Mouse (Mus musculus) G1E (cell line): Measurements from ENCODE around the gene Vmn1r20. TPM values are rescaled to one million over a fixed set of nuclear protein-coding genes. Genes with fewer than 3 reads are reported as not detected.
"Not testable (repeated sequence)": the region's sequence is repeated elsewhere in the genome, so short reads cannot be mapped to it uniquely, and the experiment has no call there.

Source experiments
- ATAC-seq: 2 replicates; pipeline ENCODE4 v1.8.0; 2016; ENCODE audit warnings: mild to moderate bottlenecking; ENCODE audit not compliant: insufficient number of reproducible peaks, poor library complexity, low FRiP score, severe bottlenecking; ENCODE audit errors: extremely low read depth
- DNase-seq: peaks from one replicate; pipeline ENCODE4 v3.0.0; 2012; ENCODE audit warnings: low spot score
- H3K27me3 ChIP-seq: 2 replicates; pipeline ENCODE4 v1.6.1; 2012; ENCODE audit warnings: mild to moderate bottlenecking, low read length, inconsistent platforms; ENCODE audit not compliant: insufficient read depth
- H3K36me3 ChIP-seq: replicated peaks from 2 replicates; pipeline ENCODE3; 2012; ENCODE audit warnings: mild to moderate bottlenecking, inconsistent platforms
- H3K4me1 ChIP-seq: 2 replicates; pipeline ENCODE4 v1.6.1; 2012; ENCODE audit warnings: low read depth, low read length, inconsistent platforms, mixed read lengths; ENCODE audit not compliant: insufficient read depth
- H3K4me3 ChIP-seq: 2 replicates; pipeline ENCODE4 v1.5.1; 2012; ENCODE audit warnings: low read depth, mild to moderate bottlenecking, inconsistent platforms, low read length, moderate library complexity, mixed read lengths
- H3K9me3 ChIP-seq: replicated peaks from 2 replicates; pipeline ENCODE4 v1.6.1; 2012; ENCODE audit warnings: inconsistent platforms
- CTCF ChIP-seq: IDR thresholded peaks from 2 replicates; pipeline ENCODE4 v1.5.1; 2012; ENCODE audit warnings: low read depth, low read length, inconsistent platforms, mixed read lengths
- GATA1 ChIP-seq: IDR thresholded peaks from 2 replicates; pipeline ENCODE4 v1.6.1; 2012; ENCODE audit warnings: borderline replicate concordance, low read length, inconsistent platforms, mixed read lengths
- GATA2 ChIP-seq: IDR thresholded peaks from 2 replicates; pipeline ENCODE4 v1.6.1; 2012; ENCODE audit warnings: low read depth, low read length, inconsistent platforms, borderline replicate concordance
- POLR2AphosphoS5 ChIP-seq: IDR thresholded peaks from 2 replicates; pipeline ENCODE4 v1.6.1; 2012; ENCODE audit warnings: low read depth, low read length, inconsistent platforms; ENCODE audit not compliant: insufficient replicate concordance
- TAL1 ChIP-seq: conservative IDR thresholded peaks from 2 replicates; pipeline ENCODE4 v1.6.1; 2012; ENCODE audit warnings: low read depth, low read length, inconsistent platforms, mixed read lengths
- polyA plus RNA-seq: library from polyadenylated mRNA; stranded (reverse); fragments of >175 nt; gene quantifications from 2 replicates; pipeline ENCODE4 v1.2.3, GENCODE M21; 2012
- total RNA-seq, 2 experiments: library from RNA; stranded (forward) in 1 of 2; stranded (reverse) in 1 of 2; fragments of 200-1000 nt in 1 of 2; fragments of >200 nt in 1 of 2; fragmentation: Nextera tagmentation in 1 of 2; gene quantifications; 2 replicates each; pipeline ENCODE4 v1.2.3; 2014 to 2017

Vmn1r20 gene
- total RNA-seq (2014; fragmentation: Nextera tagmentation), result not detected in 2 replicates
- 0.06 and 0.11 TPM in 2 replicates for total RNA-seq (2017)
- polyA plus RNA-seq, result not detected in 2 replicates

GRCm38 (mm10) chr6:57428630-57429029 lies at the start of gene Vmn1r20:
Vmn1r20 (plus strand) TSS chr6:57428930.
- TF ChIP-seq CTCF (no peak), GATA2 (no peak), GATA1 (no peak), TAL1 (no peak), POLR2AphosphoS5 (no peak)
- Histone ChIP-seq H3K4me1 (no peaks in the 10 kb centered on the region), H3K36me3 (no peaks in the 10 kb centered on the region), H3K4me3 (no peak within 1 kb of the TSS), H3K27me3 (no peaks in the 10 kb centered on the region), H3K9me3 (no peaks in the 10 kb centered on the region)
- DNase-seq (no peak), ATAC-seq (no peak)

- DNase-seq (no peak), ATAC-seq (no peak)
- no peaks in the 10 kb centered on the region for H3K27me3 ChIP-seq
- H3K9me3 ChIP-seq, result no peaks in the 10 kb centered on the region
- no peak within 1 kb of the TSS for H3K4me3 ChIP-seq
- TF ChIP-seq CTCF (no peak), GATA1 (no peak)
- no peaks in the 10 kb centered on the region for H3K4me1 ChIP-seq
- no peaks in the 10 kb centered on the region for H3K36me3 ChIP-seq
Observed at GRCm38 (mm10) chr6:57395683-57396082, 33.0 kb upstream of the Vmn1r20 start, which contains the start of gene Vmn1r18. Vmn1r18 (minus strand) TSS chr6:57395783.

GRCm38 (mm10) chr6:57403480-57403879 lies 25.2 kb upstream of the Vmn1r20 start, which contains the start of gene Vmn1r19:
Vmn1r19 (plus strand) TSS chr6:57403780.
- ATAC-seq, DNase-seq: not testable (repeated sequence)

GRCm38 (mm10) chr6:57431196-57431595 lies 2.5 kb downstream of the Vmn1r20 start:
- Histone ChIP-seq H3K4me1 (no peaks in the 10 kb centered on the region), H3K4me3 (no peak overlapping the region), H3K27me3 (no peaks in the 10 kb centered on the region), H3K9me3 (no peaks in the 10 kb centered on the region), H3K36me3 (no peaks in the 10 kb centered on the region)
- no peak for ATAC-seq
- TF ChIP-seq GATA2 (no peak), POLR2AphosphoS5 (no peak), TAL1 (no peak), GATA1 (no peak), CTCF (no peak)
- no peak for DNase-seq

More at GRCm38 (mm10) chr6:57403480-57403879, 25.2 kb upstream of the Vmn1r20 start, which contains the start of gene Vmn1r19:
- not testable (repeated sequence) for H3K9me3 ChIP-seq, H3K36me3 ChIP-seq, H3K27me3 ChIP-seq, H3K4me1 ChIP-seq, H3K4me3 ChIP-seq

GRCm38 (mm10) chr6:57468161-57468560 lies 39.4 kb downstream of the Vmn1r20 start:
- H3K9me3 ChIP-seq, H3K36me3 ChIP-seq, H3K27me3 ChIP-seq, H3K4me1 ChIP-seq, ATAC-seq, H3K4me3 ChIP-seq, DNase-seq: not testable (repeated sequence)

Other genes with a start within 250 kb of the Vmn1r20 start
- not detected in 2 replicates for gene Vmn1r13, start 225.6 kb upstream of the Vmn1r20 start, total RNA-seq (2014; fragmentation: Nextera tagmentation)
- gene Vmn1r13, start 225.6 kb upstream of the Vmn1r20 start, total RNA-seq (2017), result under 0.01 and 0.33 TPM in 2 replicates
- gene Vmn1r13, start 225.6 kb upstream of the Vmn1r20 start, polyA plus RNA-seq, result not detected in 2 replicates
- gene Vmn1r14, start 197.2 kb upstream of the Vmn1r20 start, total RNA-seq (2014; fragmentation: Nextera tagmentation), result not detected in 2 replicates
- gene Vmn1r14, start 197.2 kb upstream of the Vmn1r20 start, total RNA-seq (2017), result 0.06 and 0.22 TPM in 2 replicates
- gene Vmn1r14, start 197.2 kb upstream of the Vmn1r20 start, polyA plus RNA-seq, result not detected in 2 replicates
- not detected in 2 replicates for gene Vmn1r15, start 171.0 kb upstream of the Vmn1r20 start, total RNA-seq (2014; fragmentation: Nextera tagmentation)
- 0.38 TPM in 1 of 2 replicates, not detected in the other for gene Vmn1r15, start 171.0 kb upstream of the Vmn1r20 start, total RNA-seq (2017)
- not detected in 2 replicates for gene Vmn1r15, start 171.0 kb upstream of the Vmn1r20 start, polyA plus RNA-seq
- not detected in 2 replicates for gene Vmn1r16, start 99.4 kb upstream of the Vmn1r20 start, total RNA-seq (2014; fragmentation: Nextera tagmentation)
- gene Vmn1r16, start 99.4 kb upstream of the Vmn1r20 start, total RNA-seq (2017), result 0.05 and 0.06 TPM in 2 replicates
- not detected in 2 replicates for gene Vmn1r16, start 99.4 kb upstream of the Vmn1r20 start, polyA plus RNA-seq
- not detected in 2 replicates for gene Vmn1r17, start 65.2 kb upstream of the Vmn1r20 start, total RNA-seq (2014; fragmentation: Nextera tagmentation)
- 0.17 TPM in 1 of 2 replicates, not detected in the other for gene Vmn1r17, start 65.2 kb upstream of the Vmn1r20 start, total RNA-seq (2017)
- not detected in 2 replicates for gene Vmn1r17, start 65.2 kb upstream of the Vmn1r20 start, polyA plus RNA-seq
- not detected in 2 replicates for gene Vmn1r18, start 33.1 kb upstream of the Vmn1r20 start, total RNA-seq (2014; fragmentation: Nextera tagmentation)
- 0.06 and 0.16 TPM in 2 replicates for gene Vmn1r18, start 33.1 kb upstream of the Vmn1r20 start, total RNA-seq (2017)
- gene Vmn1r18, start 33.1 kb upstream of the Vmn1r20 start, polyA plus RNA-seq, result not detected in 2 replicates
- gene Vmn1r19, start 25.1 kb upstream of the Vmn1r20 start, total RNA-seq (2014; fragmentation: Nextera tagmentation), result not detected in 2 replicates
- 0.29 TPM in 1 of 2 replicates, not detected in the other for gene Vmn1r19, start 25.1 kb upstream of the Vmn1r20 start, total RNA-seq (2017)
- gene Vmn1r19, start 25.1 kb upstream of the Vmn1r20 start, polyA plus RNA-seq, result not detected in 2 replicates
- 2.1 and 2.4 TPM in 2 replicates for gene Ppm1k, start 106.5 kb downstream of the Vmn1r20 start, total RNA-seq (2014; fragmentation: Nextera tagmentation)
- 3.9 and 4.6 TPM in 2 replicates for gene Ppm1k, start 106.5 kb downstream of the Vmn1r20 start, total RNA-seq (2017)
- 0.05 and 0.34 TPM in 2 replicates for gene Ppm1k, start 106.5 kb downstream of the Vmn1r20 start, polyA plus RNA-seq
- gene Herc6, start 152.1 kb downstream of the Vmn1r20 start, total RNA-seq (2014; fragmentation: Nextera tagmentation), result 1.1 TPM in 1 of 2 replicates, not detected in the other
- gene Herc6, start 152.1 kb downstream of the Vmn1r20 start, total RNA-seq (2017), result under 0.01 and 0.22 TPM in 2 replicates
- not detected in 2 replicates for gene Herc6, start 152.1 kb downstream of the Vmn1r20 start, polyA plus RNA-seq